Mouse (Mus musculus): ENCODE results near the gene Wdr49. TPM values are rescaled to one million over a fixed set of nuclear protein-coding genes. Genes with fewer than 3 reads are reported as not detected.

Gene Wdr49
- 0.15 TPM in 1 of 2 replicates, not detected in the other for polyA plus RNA-seq (2014; fragmentation: Nextera tagmentation; extraction: Ambion mirVana)

- 34% methylated on average over 2 of the region's 2 CpGs for WGBS
- no peaks in the 10 kb centered on the region for H3K27me3 ChIP-seq (ENCODE audit: control insufficient read depth, insufficient read depth, low read length)
- no peak within 1 kb of the TSS for H3K4me2 ChIP-seq (ENCODE audit: low read depth, low read length)
- no peaks in the 10 kb centered on the region for H3K4me1 ChIP-seq (ENCODE audit: control insufficient read depth, insufficient read depth, low read length)
- ATAC-seq (ENCODE audit: low read depth): no peak
- no peak within 1 kb of the TSS for H3K9ac ChIP-seq (replicated peaks; ENCODE audit: low read depth, low read length)
- H3K9me3 ChIP-seq (ENCODE audit: control insufficient read depth, low read length): no peaks in the 10 kb centered on the region
- H3K36me3 ChIP-seq (ENCODE audit: control insufficient read depth, insufficient read depth, low read length): no peaks in the 10 kb centered on the region
- no peak within 1 kb of the TSS for H3K4me3 ChIP-seq (ENCODE audit: low read depth, low read length)
- no peak within 1 kb of the TSS for H3K27ac ChIP-seq (ENCODE audit: low read depth, low read length)
Observed at GRCm38 (mm10) chr3:75482056-75482455, at the start of gene Wdr49. Wdr49 (minus strand) TSS chr3:75482156.

DNA sequence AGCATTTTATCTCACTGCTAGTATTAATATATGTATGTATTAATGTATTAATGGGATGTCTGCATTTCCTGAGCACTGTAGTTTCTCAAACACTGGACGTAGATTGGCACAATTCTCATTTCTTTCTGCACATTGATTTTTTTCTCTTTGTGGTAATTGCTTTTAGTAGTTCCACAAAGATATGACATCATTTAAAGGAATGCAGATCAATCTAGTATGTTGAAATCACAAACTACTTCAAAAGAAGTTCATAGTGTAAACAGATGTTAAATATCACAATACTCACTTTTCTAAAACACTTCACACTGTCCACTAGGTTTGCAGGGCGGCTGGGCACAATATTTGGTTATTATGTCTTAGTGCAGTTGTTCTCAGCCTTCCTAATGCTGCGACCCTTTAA, 49.1 kb upstream of the Wdr49 start:
- ATAC-seq (ENCODE audit: low read depth): no peak
- Histone ChIP-seq H3K9me3 (ENCODE audit: control insufficient read depth, low read length) (no peaks in the 10 kb centered on the region), H3K4me3 (ENCODE audit: low read depth, low read length) (no peak overlapping the region), H3K36me3 (ENCODE audit: control insufficient read depth, insufficient read depth, low read length) (no peaks in the 10 kb centered on the region; the same call in 1 of the 2 replicates), H3K9ac (replicated peaks; ENCODE audit: low read depth, low read length) (no peak overlapping the region), H3K4me2 (ENCODE audit: low read depth, low read length) (no peak overlapping the region), H3K27ac (ENCODE audit: low read depth, low read length) (no peak overlapping the region), H3K4me1 (ENCODE audit: control insufficient read depth, insufficient read depth, low read length) (no peaks in the 10 kb centered on the region), H3K27me3 (ENCODE audit: control insufficient read depth, insufficient read depth, low read length) (no peaks in the 10 kb centered on the region)
- WGBS: 91% methylated on average over 3 of the region's 3 CpGs

DNA sequence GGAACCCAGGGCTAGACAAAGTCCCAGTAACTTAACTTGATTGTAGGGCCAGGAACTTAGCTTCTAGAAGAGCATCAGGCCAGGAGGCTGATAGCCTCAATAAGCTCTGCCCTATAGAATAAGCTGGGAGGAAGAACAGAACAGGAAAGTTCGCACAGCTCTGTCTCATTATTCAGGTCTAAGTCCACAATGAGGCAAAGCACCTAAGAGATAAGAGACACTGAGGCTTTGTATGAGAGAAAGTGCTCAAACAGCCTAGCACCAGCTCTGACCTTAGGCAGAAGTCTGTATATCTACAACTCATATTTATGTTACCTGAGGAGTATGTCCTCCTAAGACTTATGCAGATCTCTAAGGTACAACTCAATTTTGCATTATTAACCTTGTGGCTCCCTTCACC, 40.6 kb upstream of the Wdr49 start:
- Histone ChIP-seq H3K27me3 (ENCODE audit: control insufficient read depth, insufficient read depth, low read length) (no peaks in the 10 kb centered on the region), H3K27ac (ENCODE audit: low read depth, low read length) (no peak overlapping the region), H3K4me3 (ENCODE audit: low read depth, low read length) (no peak overlapping the region), H3K9ac (replicated peaks; ENCODE audit: low read depth, low read length) (no peak overlapping the region), H3K4me2 (ENCODE audit: low read depth, low read length) (no peak overlapping the region), H3K9me3 (ENCODE audit: control insufficient read depth, low read length) (no peaks in the 10 kb centered on the region), H3K36me3 (ENCODE audit: control insufficient read depth, insufficient read depth, low read length) (no peaks in the 10 kb centered on the region), H3K4me1 (ENCODE audit: control insufficient read depth, insufficient read depth, low read length) (peaks cover 3% of the 10 kb centered on the region; the same call in 1 of the 2 replicates)
- WGBS: 90% methylated on average over 1 of the region's 1 CpGs
- no peak for ATAC-seq (ENCODE audit: low read depth)

DNA sequence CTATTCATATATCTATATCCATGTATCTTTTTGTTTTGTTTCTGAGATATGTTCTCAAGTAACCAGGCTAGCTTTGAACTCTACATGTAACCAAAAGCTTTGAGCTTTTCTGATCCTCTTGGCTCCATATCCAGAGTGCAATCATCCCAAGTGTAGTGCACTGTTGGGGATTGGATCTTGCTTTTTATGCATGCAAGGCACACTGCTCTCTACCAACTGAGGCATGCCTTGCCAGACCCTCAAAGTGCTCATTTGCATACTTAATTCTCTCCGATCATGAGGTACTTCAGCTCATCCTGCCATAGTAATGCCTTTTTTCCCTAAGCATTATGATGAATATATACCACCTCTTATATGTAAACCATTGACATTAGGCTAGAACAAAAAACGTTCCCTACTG, 39.4 kb upstream of the Wdr49 start:
- H3K9ac ChIP-seq (replicated peaks; ENCODE audit: low read depth, low read length): no peak overlapping the region
- no peaks in the 10 kb centered on the region for H3K9me3 ChIP-seq (ENCODE audit: control insufficient read depth, low read length)
- 61% methylated on average over 2 of the region's 2 CpGs for WGBS
- peak; percentile 54; the same call in 1 of the 2 replicates for ATAC-seq (ENCODE audit: low read depth)
- no peak overlapping the region for H3K27ac ChIP-seq (ENCODE audit: low read depth, low read length)
- H3K4me2 ChIP-seq (ENCODE audit: low read depth, low read length): no peak overlapping the region
- H3K27me3 ChIP-seq (ENCODE audit: control insufficient read depth, insufficient read depth, low read length): no peaks in the 10 kb centered on the region
- no peaks in the 10 kb centered on the region for H3K36me3 ChIP-seq (ENCODE audit: control insufficient read depth, insufficient read depth, low read length)
- peaks cover 3% of the 10 kb centered on the region; the same call in 1 of the 2 replicates for H3K4me1 ChIP-seq (ENCODE audit: control insufficient read depth, insufficient read depth, low read length)
- H3K4me3 ChIP-seq (ENCODE audit: low read depth, low read length): no peak overlapping the region

- no peaks in the 10 kb centered on the region for H3K27me3 ChIP-seq (ENCODE audit: control insufficient read depth, insufficient read depth, low read length)
- 79% methylated on average over 7 of the region's 7 CpGs for WGBS
- no peak overlapping the region for H3K4me2 ChIP-seq (ENCODE audit: low read depth, low read length)
- peaks cover 3% of the 10 kb centered on the region; the same call in 1 of the 2 replicates for H3K4me1 ChIP-seq (ENCODE audit: control insufficient read depth, insufficient read depth, low read length)
- H3K27ac ChIP-seq (ENCODE audit: low read depth, low read length): no peak overlapping the region
- no peak overlapping the region for H3K9ac ChIP-seq (replicated peaks; ENCODE audit: low read depth, low read length)
- no peak for ATAC-seq (ENCODE audit: low read depth)
- no peaks in the 10 kb centered on the region for H3K9me3 ChIP-seq (ENCODE audit: control insufficient read depth, low read length)
- H3K4me3 ChIP-seq (ENCODE audit: low read depth, low read length): no peak overlapping the region
- H3K36me3 ChIP-seq (ENCODE audit: control insufficient read depth, insufficient read depth, low read length): no peaks in the 10 kb centered on the region
Observed at GRCm38 (mm10) chr3:75517631-75518250, 35.8 kb upstream of the Wdr49 start.

GRCm38 (mm10) chr3:75498961-75499960, 17.3 kb upstream of the Wdr49 start:
- H3K36me3 ChIP-seq (ENCODE audit: control insufficient read depth, insufficient read depth, low read length): no peaks in the 10 kb centered on the region
- H3K27ac ChIP-seq (ENCODE audit: low read depth, low read length): no peak overlapping the region
- no peak overlapping the region for H3K4me3 ChIP-seq (ENCODE audit: low read depth, low read length)
- no peak overlapping the region for H3K9ac ChIP-seq (replicated peaks; ENCODE audit: low read depth, low read length)
- no peak overlapping the region for H3K4me2 ChIP-seq (ENCODE audit: low read depth, low read length)
- ATAC-seq (ENCODE audit: low read depth): no peak
- H3K4me1 ChIP-seq (ENCODE audit: control insufficient read depth, insufficient read depth, low read length): no peaks in the 10 kb centered on the region
- no peaks in the 10 kb centered on the region for H3K9me3 ChIP-seq (ENCODE audit: control insufficient read depth, low read length)
- WGBS: 91% methylated on average over 7 of the region's 7 CpGs
- no peaks in the 10 kb centered on the region for H3K27me3 ChIP-seq (ENCODE audit: control insufficient read depth, insufficient read depth, low read length)

- ATAC-seq (ENCODE audit: low read depth): no peak
- no peak overlapping the region for H3K4me3 ChIP-seq (ENCODE audit: low read depth, low read length)
- no peak overlapping the region for H3K4me2 ChIP-seq (ENCODE audit: low read depth, low read length)
- no peaks in the 10 kb centered on the region for H3K9me3 ChIP-seq (ENCODE audit: control insufficient read depth, low read length)
- no peak overlapping the region for H3K9ac ChIP-seq (replicated peaks; ENCODE audit: low read depth, low read length)
- WGBS: 46% methylated on average over 3 of the region's 3 CpGs
- H3K36me3 ChIP-seq (ENCODE audit: control insufficient read depth, insufficient read depth, low read length): no peaks in the 10 kb centered on the region
- H3K27me3 ChIP-seq (ENCODE audit: control insufficient read depth, insufficient read depth, low read length): no peaks in the 10 kb centered on the region
- H3K27ac ChIP-seq (ENCODE audit: low read depth, low read length): no peak overlapping the region
- no peaks in the 10 kb centered on the region for H3K4me1 ChIP-seq (ENCODE audit: control insufficient read depth, insufficient read depth, low read length)
Observed at GRCm38 (mm10) chr3:75492913-75493312, 11.0 kb upstream of the Wdr49 start.

GRCm38 (mm10) chr3:75475106-75475505, 6.8 kb downstream of the Wdr49 start:
- ATAC-seq (ENCODE audit: low read depth): no peak
- no peak overlapping the region for H3K9ac ChIP-seq (replicated peaks; ENCODE audit: low read depth, low read length)
- H3K27me3 ChIP-seq (ENCODE audit: control insufficient read depth, insufficient read depth, low read length): no peaks in the 10 kb centered on the region

DNA sequence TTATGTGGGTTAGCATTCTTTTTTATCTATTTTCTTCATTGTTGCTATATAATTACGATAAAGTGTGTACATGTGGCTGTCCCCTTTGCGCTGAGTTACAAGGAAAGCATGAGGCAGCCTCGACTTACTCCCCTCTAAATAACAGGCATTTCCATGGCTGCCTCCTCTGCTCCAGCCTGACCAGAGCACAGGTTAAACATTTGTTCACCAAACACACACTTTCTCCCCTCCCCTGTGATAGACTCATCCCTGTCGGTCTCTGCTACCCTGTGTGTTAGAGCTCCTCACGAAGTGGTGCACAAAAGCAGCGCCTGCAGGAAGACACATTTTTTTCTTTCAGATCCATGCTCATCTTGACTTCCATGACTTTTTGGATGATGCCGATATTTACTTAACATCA, 7.3 kb downstream of the Wdr49 start:
- ATAC-seq (ENCODE audit: low read depth): no peak
- Histone ChIP-seq H3K27ac (ENCODE audit: low read depth, low read length) (no peak overlapping the region), H3K27me3 (ENCODE audit: control insufficient read depth, insufficient read depth, low read length) (no peaks in the 10 kb centered on the region), H3K9ac (replicated peaks; ENCODE audit: low read depth, low read length) (no peak overlapping the region), H3K4me2 (ENCODE audit: low read depth, low read length) (no peak overlapping the region), H3K4me3 (ENCODE audit: low read depth, low read length) (no peak overlapping the region), H3K36me3 (ENCODE audit: control insufficient read depth, insufficient read depth, low read length) (no peaks in the 10 kb centered on the region), H3K4me1 (ENCODE audit: control insufficient read depth, insufficient read depth, low read length) (no peaks in the 10 kb centered on the region), H3K9me3 (ENCODE audit: control insufficient read depth, low read length) (no peaks in the 10 kb centered on the region)
- 90% methylated on average over 7 of the region's 7 CpGs for WGBS

More at GRCm38 (mm10) chr3:75475106-75475505, 6.8 kb downstream of the Wdr49 start:
- Histone ChIP-seq H3K4me3 (ENCODE audit: low read depth, low read length) (no peak overlapping the region), H3K4me1 (ENCODE audit: control insufficient read depth, insufficient read depth, low read length) (no peaks in the 10 kb centered on the region), H3K9me3 (ENCODE audit: control insufficient read depth, low read length) (no peaks in the 10 kb centered on the region), H3K36me3 (ENCODE audit: control insufficient read depth, insufficient read depth, low read length) (no peaks in the 10 kb centered on the region), H3K27ac (ENCODE audit: low read depth, low read length) (no peak overlapping the region), H3K4me2 (ENCODE audit: low read depth, low read length) (no peak overlapping the region)
- WGBS: 78% methylated on average over 7 of the region's 7 CpGs
